Mouse (Mus musculus) cortical plate, adult 2 months (tissue): ENCODE data around the gene 5730480H06Rik. TPM values are rescaled to one million over a fixed set of nuclear protein-coding genes. Genes with fewer than 3 reads are reported as not detected.

Experiments used
- H3K27ac ChIP-seq: fragments of 200-500 bp; 2 replicates; pipeline ENCODE4 v1.5.1; 2012; ENCODE audit warnings: low read length, control low read depth, inconsistent platforms; ENCODE audit not compliant: insufficient read depth
- H3K4me1 ChIP-seq: fragments of 200-500 bp; 2 replicates; pipeline ENCODE4 v1.6.1; 2011; ENCODE audit warnings: low read length; ENCODE audit not compliant: control insufficient read depth, insufficient read depth
- H3K4me3 ChIP-seq: fragments of 200-500 bp; 2 replicates; pipeline ENCODE4 v1.5.1; 2011; ENCODE audit warnings: mild to moderate bottlenecking, low read length, control low read depth; ENCODE audit not compliant: insufficient read depth
- CTCF ChIP-seq: fragments of 200-500 bp; IDR thresholded peaks from 2 replicates; pipeline ENCODE4 v1.5.1; 2011; ENCODE audit warnings: mild to moderate bottlenecking, control low read depth, low read length; ENCODE audit not compliant: insufficient read depth; ENCODE audit errors: extremely low read depth
- POLR2A ChIP-seq: fragments of 200-500 bp; IDR thresholded peaks from 2 replicates; pipeline ENCODE4 v1.6.1; 2011; ENCODE audit warnings: mild to moderate bottlenecking, low read length, control low read depth; ENCODE audit not compliant: insufficient read depth; ENCODE audit errors: extremely low read depth
- polyA plus RNA-seq: library from polyadenylated mRNA; depleted of rRNA; stranded (reverse); fragments of >200 nt; gene quantifications from 2 replicates; pipeline ENCODE4 v1.2.3, GENCODE M21; 2012

Gene 5730480H06Rik
- polyA plus RNA-seq, 1 experiment, result 15.9 TPM

- Histone ChIP-seq H3K4me1 (no peaks in the 10 kb centered on the region), H3K27ac (no peak overlapping the region), H3K4me3 (no peak overlapping the region)
- TF ChIP-seq CTCF (no peak), POLR2A (no peak)
These were observed 84.5 kb downstream of the 5730480H06Rik start for GRCm38 (mm10) chr5:48412261-48412660.

- Histone ChIP-seq H3K4me3 (no peak overlapping the region), H3K27ac (no peak overlapping the region), H3K4me1 (no peaks in the 10 kb centered on the region)
- no peak for TF ChIP-seq POLR2A
- TF ChIP-seq CTCF, result no peak
These were observed 92.0 kb downstream of the 5730480H06Rik start for GRCm38 (mm10) chr5:48419741-48420140.

GRCm38 (mm10) chr5:48421957-48422356, 94.2 kb downstream of the 5730480H06Rik start:
- no peak for TF ChIP-seq CTCF
- no peak for TF ChIP-seq POLR2A
- Histone ChIP-seq H3K4me3 (no peak overlapping the region), H3K27ac (no peak overlapping the region), H3K4me1 (no peaks in the 10 kb centered on the region)

- no peak overlapping the region for H3K4me3 ChIP-seq
- TF ChIP-seq CTCF (peak; percentile 69), POLR2A (no peak)
- no peaks in the 10 kb centered on the region for H3K4me1 ChIP-seq
- H3K27ac ChIP-seq, result no peak overlapping the region
These were observed 102.7 kb downstream of the 5730480H06Rik start for GRCm38 (mm10) chr5:48430459-48430858.

- TF ChIP-seq CTCF (no peak), POLR2A (no peak)
- no peak overlapping the region for H3K4me3 ChIP-seq
- H3K4me1 ChIP-seq, result no peaks in the 10 kb centered on the region
- no peak overlapping the region for H3K27ac ChIP-seq
These were observed 121.1 kb downstream of the 5730480H06Rik start for GRCm38 (mm10) chr5:48448888-48449287.

DNA sequence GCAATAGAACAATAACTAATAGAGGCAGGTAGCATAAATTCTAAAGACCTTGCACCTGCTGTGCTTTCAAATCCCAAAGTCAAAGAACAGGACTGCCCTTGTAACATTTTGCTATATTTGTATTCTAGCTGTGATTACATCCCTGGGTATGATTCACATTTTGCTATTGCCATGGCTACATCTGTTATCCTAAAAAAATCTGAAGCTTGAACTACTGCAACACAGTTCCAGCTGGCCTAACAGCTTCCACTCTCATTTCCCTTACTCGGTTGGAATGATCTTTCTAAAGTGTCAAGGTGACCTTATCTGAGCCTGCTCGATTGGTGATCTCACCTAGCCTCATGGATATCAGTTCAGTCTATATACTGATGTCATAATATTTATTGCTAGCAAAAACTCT, 132.5 kb downstream of the 5730480H06Rik start:
- Histone ChIP-seq H3K27ac (no peak overlapping the region), H3K4me1 (no peaks in the 10 kb centered on the region; the same call in 1 of the 2 replicates), H3K4me3 (no peak overlapping the region)
- TF ChIP-seq CTCF, result no peak
- TF ChIP-seq POLR2A, result no peak
